Mouse (Mus musculus) heart, embryonic 11.5 days (tissue): ENCODE results near the gene Arhgap15. TPM values are rescaled to one million over a fixed set of nuclear protein-coding genes. Genes with fewer than 3 reads are reported as not detected.
A peak's percentile ranks its signal among the peaks of the same experiment; 100 is the strongest.

ENCODE experiments used
- ATAC-seq: fragments of 200-750 bp; cut with Nextera tagmentation; replicated peaks from 2 replicates; pipeline ENCODE4 v1.8.0; 2017; ENCODE audit warnings: moderate library complexity; ENCODE audit not compliant: insufficient number of reproducible peaks, low FRiP score, low TSS enrichment
- H3K27ac ChIP-seq: fragments of 300-500 bp; sonication (generic); 2 replicates; pipeline ENCODE4 v1.5.1; 2014; ENCODE audit warnings: mild to moderate bottlenecking, low read depth, low read length
- H3K27me3 ChIP-seq: fragments of 300-500 bp; sonication (generic); 2 replicates; pipeline ENCODE4 v1.6.1; 2014; ENCODE audit warnings: mild to moderate bottlenecking, low read length, mixed read lengths; ENCODE audit not compliant: control insufficient read depth, insufficient read depth
- H3K36me3 ChIP-seq: fragments of 300-500 bp; sonication (generic); 2 replicates; pipeline ENCODE4 v1.6.1; 2014; ENCODE audit warnings: mild to moderate bottlenecking, low read length, moderate library complexity, mixed read lengths; ENCODE audit not compliant: control insufficient read depth, insufficient read depth
- H3K4me1 ChIP-seq: fragments of 300-500 bp; sonication (generic); 2 replicates; pipeline ENCODE4 v1.6.1; 2014; ENCODE audit warnings: low read length; ENCODE audit not compliant: control insufficient read depth, insufficient read depth
- H3K4me2 ChIP-seq: fragments of 300-500 bp; sonication (generic); 2 replicates; pipeline ENCODE4 v1.6.1; 2014; ENCODE audit warnings: mild to moderate bottlenecking, moderate library complexity
- H3K4me3 ChIP-seq: fragments of 300-500 bp; sonication (generic); 2 replicates; pipeline ENCODE4 v1.5.1; 2014; ENCODE audit warnings: low read depth, low read length
- H3K9ac ChIP-seq: fragments of 300-500 bp; sonication (generic); 2 replicates; pipeline ENCODE4 v1.6.1; 2014; ENCODE audit warnings: mild to moderate bottlenecking, low read depth, low read length, moderate library complexity
- H3K9me3 ChIP-seq: fragments of 300-500 bp; sonication (generic); replicated peaks from 2 replicates; pipeline ENCODE4 v1.6.1; 2016; ENCODE audit warnings: low read length; ENCODE audit not compliant: control insufficient read depth
- WGBS: fragments of 180-500 bp; shearing (Covaris S2); extraction: QIAGEN DNeasy Blood & Tissue Kit; methylation state at CpG from one replicate; pipeline ENCODE4 v1.1.7; 2014; ENCODE audit not compliant: insufficient replicate concordance; 5-methylcytosine and 5-hydroxymethylcytosine counted together
- polyA plus RNA-seq: library from polyadenylated mRNA; unstranded; fragments of >200 nt; fragmentation: Nextera tagmentation; extraction: Ambion mirVana; gene quantifications from 2 replicates; pipeline ENCODE4 v1.2.1, GENCODE M21; 2014

The Arhgap15 gene
- polyA plus RNA-seq, 1 experiment from 2014 or later = 0.43 TPM

- no peak overlapping the region for H3K4me2 ChIP-seq
- H3K27me3 ChIP-seq = no peaks in the 10 kb centered on the region
- H3K36me3 ChIP-seq = no peaks in the 10 kb centered on the region
- no peaks in the 10 kb centered on the region for H3K4me1 ChIP-seq
- no peak overlapping the region for H3K9ac ChIP-seq
- no peak overlapping the region for H3K4me3 ChIP-seq
- H3K27ac ChIP-seq = no peak overlapping the region
- no peak for ATAC-seq
- WGBS = 67% methylated on average over 9 of the region's 9 CpGs
- H3K9me3 ChIP-seq = no peaks in the 10 kb centered on the region
These were observed 555.8 kb downstream of the Arhgap15 start for GRCm38 (mm10) chr2:44304261-44304970.

DNA sequence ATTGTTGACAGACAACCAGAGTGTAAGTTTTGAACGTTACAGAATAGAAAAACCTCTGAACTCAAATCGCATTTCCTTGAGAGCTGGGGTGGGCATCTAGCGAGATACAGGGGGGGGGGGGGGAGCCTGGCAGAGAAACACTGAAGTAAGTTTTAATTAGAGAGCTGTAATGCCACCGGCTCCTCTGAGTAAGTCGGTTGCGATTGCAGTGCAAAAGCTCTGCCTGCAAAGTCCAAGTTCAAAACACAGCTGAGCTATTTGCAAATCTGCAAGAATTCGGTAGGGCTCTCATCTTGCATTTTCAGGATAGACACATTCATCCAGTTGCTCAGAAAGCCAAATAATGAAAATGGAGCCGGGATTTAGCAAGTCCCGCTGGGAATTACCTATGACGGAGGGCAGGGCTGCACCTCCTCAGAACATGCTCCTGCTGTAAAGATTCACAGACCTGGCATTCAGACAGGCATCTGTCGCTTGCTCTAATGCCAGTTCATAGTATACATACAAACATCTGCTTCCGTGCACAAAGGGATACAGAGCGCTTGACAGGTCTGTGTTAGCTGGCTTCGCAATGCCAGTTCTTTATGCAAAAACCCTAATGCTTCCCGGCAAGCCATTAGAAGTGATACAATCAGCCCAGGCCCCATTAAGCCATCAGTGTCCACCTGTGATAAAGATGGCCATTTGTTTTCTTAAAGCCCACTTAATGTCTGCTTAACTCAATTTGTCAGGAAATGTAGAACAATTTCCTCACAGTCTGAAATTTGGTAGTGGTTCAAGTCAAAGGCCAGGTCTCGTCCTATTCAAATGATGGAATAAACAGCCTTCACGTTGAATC, 556.6 kb downstream of the Arhgap15 start:
- Histone ChIP-seq H3K27ac (no peak overlapping the region), H3K9ac (no peak overlapping the region), H3K36me3 (no peaks in the 10 kb centered on the region), H3K9me3 (no peaks in the 10 kb centered on the region), H3K4me3 (no peak overlapping the region), H3K4me2 (no peak overlapping the region), H3K4me1 (no peaks in the 10 kb centered on the region), H3K27me3 (no peaks in the 10 kb centered on the region)
- no peak for ATAC-seq
- 60% methylated on average over 17 of the region's 17 CpGs for WGBS

DNA sequence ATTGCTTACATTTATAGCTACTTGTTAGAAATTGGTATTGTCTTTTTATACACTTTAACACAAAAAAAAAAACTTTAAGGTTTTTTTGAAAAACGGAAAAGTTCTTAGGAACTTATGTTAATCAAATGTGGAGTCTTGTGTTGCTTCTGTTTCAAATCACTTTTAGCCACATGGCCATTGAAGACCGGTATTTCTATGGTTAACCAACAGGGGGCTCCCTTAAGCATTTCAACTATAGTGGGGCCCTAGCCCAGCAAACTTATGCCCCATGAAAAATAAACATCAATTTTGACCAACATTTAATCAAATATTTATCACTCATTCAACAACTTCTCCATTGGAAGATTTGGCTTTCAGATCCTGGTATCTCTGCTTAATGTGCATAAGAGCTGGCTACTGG, 557.5 kb downstream of the Arhgap15 start:
- Histone ChIP-seq H3K4me3 (no peak overlapping the region), H3K36me3 (no peaks in the 10 kb centered on the region)

GRCm38 (mm10) chr2:44309124-44309523, 560.5 kb downstream of the Arhgap15 start:
- H3K4me2 ChIP-seq = no peak overlapping the region
- WGBS = 81% methylated on average over 3 of the region's 3 CpGs
- ATAC-seq = no peak
- 0 out of 2 replicates have a peak, but pooled peaks cover 3% of the 10 kb centered on the region for H3K4me1 ChIP-seq
- H3K4me3 ChIP-seq = no peak overlapping the region
- no peak overlapping the region for H3K27ac ChIP-seq
- no peak overlapping the region for H3K9ac ChIP-seq
- H3K27me3 ChIP-seq = no peaks in the 10 kb centered on the region
- H3K36me3 ChIP-seq = no peaks in the 10 kb centered on the region
- H3K9me3 ChIP-seq = no peaks in the 10 kb centered on the region

More for the DNA sequence above, 557.5 kb downstream of the Arhgap15 start:
- no peak for ATAC-seq
- Histone ChIP-seq H3K27me3 (no peaks in the 10 kb centered on the region), H3K9me3 (no peaks in the 10 kb centered on the region), H3K27ac (no peak overlapping the region), H3K9ac (no peak overlapping the region), H3K4me1 (no peaks in the 10 kb centered on the region), H3K4me2 (no peak overlapping the region)
- WGBS = 44% methylated on average over 2 of the region's 2 CpGs

DNA sequence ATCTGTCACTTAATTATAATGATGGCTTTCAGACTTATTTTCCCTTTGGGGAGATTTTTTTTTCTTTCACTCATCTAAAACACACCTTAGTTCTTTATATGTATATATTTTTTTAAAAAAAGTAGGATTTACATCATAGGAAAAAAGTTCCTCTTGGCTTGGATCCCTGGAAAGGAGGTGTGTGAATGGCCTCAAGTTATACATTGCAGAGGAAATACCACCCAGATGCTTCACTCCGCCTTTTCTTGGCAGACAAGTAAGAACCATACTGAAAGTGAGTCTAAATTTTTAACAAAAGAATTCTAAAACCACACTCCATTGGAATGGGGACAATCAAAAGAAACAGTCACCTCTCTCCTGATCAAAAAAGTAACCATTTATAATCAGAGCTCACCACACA, 560.9 kb downstream of the Arhgap15 start:
- H3K27ac ChIP-seq = no peak overlapping the region
- H3K4me3 ChIP-seq = no peak overlapping the region
- no peaks in the 10 kb centered on the region for H3K27me3 ChIP-seq
- H3K4me1 ChIP-seq = 0 out of 2 replicates have a peak, but pooled peaks cover 3% of the 10 kb centered on the region
- no peak overlapping the region for H3K4me2 ChIP-seq
- WGBS = 86% methylated on average over 1 of the region's 1 CpGs
- no peaks in the 10 kb centered on the region for H3K9me3 ChIP-seq
- no peak overlapping the region for H3K9ac ChIP-seq
- no peak for ATAC-seq
- no peaks in the 10 kb centered on the region for H3K36me3 ChIP-seq

DNA sequence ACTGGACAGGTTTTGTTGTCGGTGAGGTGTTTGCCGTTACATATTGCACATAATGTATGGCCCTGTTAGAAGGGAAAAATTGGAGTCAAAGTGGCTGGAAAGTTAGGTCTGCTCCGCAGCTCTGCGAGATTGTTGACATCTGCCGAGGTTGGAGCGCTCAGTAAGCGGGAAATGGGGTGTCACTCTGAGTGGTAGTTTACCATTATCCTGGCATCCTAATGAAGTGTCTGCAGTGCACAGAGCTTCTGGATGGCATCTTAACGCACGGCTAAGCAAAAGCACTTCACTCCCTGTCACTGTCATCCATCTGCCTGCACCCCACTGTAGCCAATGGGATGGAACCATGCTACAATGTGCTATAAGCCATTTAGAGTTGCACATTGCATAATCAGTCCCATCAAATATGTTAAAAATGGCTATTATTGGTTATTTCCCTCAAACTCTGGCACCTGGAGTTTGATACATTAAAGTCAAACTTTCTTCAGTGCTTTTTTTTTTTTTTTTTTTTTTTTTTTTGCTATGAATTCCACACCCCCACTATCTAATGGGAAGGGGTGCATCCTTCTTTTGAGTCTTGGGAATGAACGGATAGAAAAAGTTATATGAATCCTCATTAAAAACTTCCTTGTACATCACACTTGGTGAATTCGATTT, 561.6 kb downstream of the Arhgap15 start:
- ATAC-seq = no peak
- no peaks in the 10 kb centered on the region for H3K27me3 ChIP-seq

DNA sequence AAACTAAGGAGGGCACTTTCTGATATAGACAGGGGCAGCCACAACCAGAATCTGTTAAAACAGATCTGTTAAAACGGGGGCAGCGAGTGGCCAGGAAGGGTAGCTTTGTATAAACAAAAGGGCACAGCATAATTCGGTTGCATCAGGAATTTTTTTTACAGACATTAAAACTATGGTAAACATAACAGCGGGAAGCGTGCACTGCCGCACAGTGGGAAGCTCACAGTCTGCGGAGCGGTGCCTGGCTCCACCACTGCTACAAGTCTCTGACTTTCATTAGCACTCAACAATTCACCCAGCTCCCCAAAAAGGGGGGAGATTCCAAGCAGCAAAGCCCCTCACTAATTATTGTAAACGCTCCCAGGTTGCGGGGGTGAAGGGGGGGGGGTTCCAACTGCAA, 562.6 kb downstream of the Arhgap15 start:
- no peak for ATAC-seq
- Histone ChIP-seq H3K4me2 (peak overlapping the region; percentile 54), H3K9ac (0 out of 2 replicates have a peak overlapping the region, but pooled peaks have one; percentile 22), H3K4me1 (0 out of 2 replicates have a peak, but pooled peaks cover 3% of the 10 kb centered on the region), H3K9me3 (no peaks in the 10 kb centered on the region), H3K27ac (no peak overlapping the region), H3K36me3 (no peaks in the 10 kb centered on the region), H3K4me3 (peak overlapping the region; percentile 12; the same call in 1 of the 2 replicates), H3K27me3 (no peaks in the 10 kb centered on the region)
- 15% methylated on average over 10 of the region's 10 CpGs for WGBS

More for the DNA sequence above, 561.6 kb downstream of the Arhgap15 start:
- 76% methylated on average over 11 of the region's 11 CpGs for WGBS
- Histone ChIP-seq H3K9me3 (no peaks in the 10 kb centered on the region), H3K36me3 (no peaks in the 10 kb centered on the region), H3K4me1 (0 out of 2 replicates have a peak, but pooled peaks cover 3% of the 10 kb centered on the region), H3K9ac (no peak overlapping the region), H3K4me2 (no peak overlapping the region), H3K4me3 (no peak overlapping the region), H3K27ac (no peak overlapping the region)

GRCm38 (mm10) chr2:44313573-44313972, 564.9 kb downstream of the Arhgap15 start:
- H3K4me3 ChIP-seq = no peak overlapping the region
- ATAC-seq = no peak
- H3K36me3 ChIP-seq = no peaks in the 10 kb centered on the region
- no peak overlapping the region for H3K9ac ChIP-seq
- 22% methylated on average over 3 of the region's 3 CpGs for WGBS
- no peaks in the 10 kb centered on the region for H3K9me3 ChIP-seq
- no peaks in the 10 kb centered on the region for H3K27me3 ChIP-seq
- H3K4me1 ChIP-seq = 0 out of 2 replicates have a peak, but pooled peaks cover 3% of the 10 kb centered on the region
- no peak overlapping the region for H3K4me2 ChIP-seq
- H3K27ac ChIP-seq = no peak overlapping the region
